Comparison of ENCODE assay signal across 22 mouse cellular contexts in the genomic region with DNA sequence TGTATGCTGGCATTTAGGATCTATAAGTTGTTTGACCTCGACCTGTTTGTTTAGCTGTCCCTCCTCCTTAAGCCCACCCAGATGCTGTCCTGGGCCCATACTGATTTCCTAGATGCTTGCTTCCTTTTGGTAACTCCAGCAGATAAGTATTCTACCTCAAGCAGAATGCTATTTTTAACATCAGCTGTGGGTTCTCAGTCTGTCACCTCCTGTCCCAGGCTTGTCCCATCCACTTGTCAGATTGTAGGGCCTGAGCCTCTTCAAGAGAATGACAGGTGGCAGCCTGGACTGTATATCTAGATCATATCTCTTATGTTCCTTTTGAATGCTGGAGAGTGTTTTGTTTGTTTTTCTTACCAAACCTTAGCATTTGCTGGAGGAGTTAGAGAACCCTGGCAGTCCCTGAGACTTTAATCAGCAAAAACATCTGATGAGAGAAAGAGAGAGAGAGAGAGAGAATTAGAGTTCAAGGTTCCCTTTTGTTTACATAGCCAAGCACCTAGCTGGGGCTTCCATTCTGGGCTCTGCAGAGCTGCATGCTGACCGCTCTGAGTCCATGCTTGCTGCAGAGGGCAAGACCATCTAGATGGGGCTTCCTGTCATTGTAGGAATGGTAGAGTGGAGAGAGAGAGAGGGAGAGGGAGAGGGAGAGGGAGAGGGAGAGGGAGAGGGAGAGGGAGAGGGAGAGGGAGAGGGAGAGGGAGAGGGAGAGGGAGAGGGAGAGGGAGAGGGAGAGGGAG.
"Had no signal": no experiment of that assay in that cellular context is flagged by ENCODE, and none has a peak within 500 bp of the region (broad histone marks: within the 10 kb centered on the region; RNA-seq: fewer than 3 reads in every experiment).

No protein-coding gene starts in this region.

- H3K4me3 ChIP-seq: gastrocnemius, adult 2 months; hindbrain, embryonic 10.5 days; hindbrain, embryonic 12.5 days; intestine, embryonic 15.5 days; layer of hippocampus, adult 2 months; left cerebral cortex, adult 2 months; limb, embryonic 10.5 days; limb, embryonic 12.5 days; liver, embryonic 13.5 days; liver, embryonic 15.5 days had no signal

- H3K9ac ChIP-seq: hindbrain, embryonic 12.5 days; hindbrain, embryonic 14.5 days; intestine, embryonic 15.5 days; limb, embryonic 12.5 days; liver, embryonic 13.5 days; liver, embryonic 15.5 days; liver, postnatal 0 days had no signal

- H3K36me3 ChIP-seq: hindbrain, embryonic 10.5 days; hindbrain, embryonic 12.5 days; intestine, embryonic 15.5 days; limb, embryonic 10.5 days; limb, embryonic 12.5 days; liver, embryonic 13.5 days; liver, embryonic 15.5 days had no signal

- H3K27ac ChIP-seq: gastrocnemius, adult 2 months; hindbrain, embryonic 10.5 days; hindbrain, embryonic 12.5 days; hindbrain, embryonic 14.5 days; intestine, embryonic 15.5 days; layer of hippocampus, adult 2 months; left cerebral cortex, adult 2 months; limb, embryonic 10.5 days; limb, embryonic 12.5 days; liver, embryonic 13.5 days; liver, embryonic 15.5 days had no signal

- H3K4me2 ChIP-seq: hindbrain, embryonic 12.5 days; hindbrain, embryonic 14.5 days; intestine, embryonic 15.5 days; limb, embryonic 12.5 days; liver, embryonic 11.5 days; liver, embryonic 13.5 days; liver, embryonic 15.5 days had no signal

- DNase-seq: gastrocnemius, adult 2 months; gastrocnemius, postnatal 10 days; gastrocnemius, postnatal 25 days; heart, postnatal 36 days; kidney, postnatal 4 days; liver; liver, embryonic 13.5 days; liver, postnatal 0 days had no signal

- H3K9me3 ChIP-seq: intestine, embryonic 15.5 days; liver, embryonic 13.5 days; liver, embryonic 15.5 days had no signal

- H3K27me3 ChIP-seq: hindbrain, embryonic 12.5 days; intestine, embryonic 15.5 days; limb, embryonic 12.5 days; liver, embryonic 13.5 days; liver, embryonic 15.5 days had no signal

- H3K4me1 ChIP-seq: intestine, embryonic 15.5 days; liver, embryonic 13.5 days; liver, embryonic 15.5 days had no signal

- ATAC-seq: forebrain, embryonic 16.5 days; hindbrain, embryonic 16.5 days; inflammation-experienced regulatory T-cells, adult 6 months; intestine, embryonic 15.5 days; intestine, postnatal 0 days; liver, postnatal 0 days had no signal
